Mouse (Mus musculus): ENCODE results near the gene Aff1. TPM values are rescaled to one million over a fixed set of nuclear protein-coding genes. Genes with fewer than 3 reads are reported as not detected.

Gene Aff1
- total RNA-seq, 4 experiments from 2014 or later = 33.8 to 47.9 (median 40.8) TPM

GRCm38 (mm10) chr5:103725268-103726149, 33.3 kb downstream of the Aff1 start:
- DNase-seq (ENCODE audit: low spot score in 2 of 2) = no peak

- no peak for DNase-seq (ENCODE audit: low spot score in 2 of 2)
These were observed 34.2 kb downstream of the Aff1 start for GRCm38 (mm10) chr5:103726281-103726938.

GRCm38 (mm10) chr5:103727777-103728395, 35.7 kb downstream of the Aff1 start:
- DNase-seq (ENCODE audit: low spot score in 2 of 2) = no peak

- DNase-seq (ENCODE audit: low spot score in 2 of 2) = no peak
These were observed 37.1 kb downstream of the Aff1 start for GRCm38 (mm10) chr5:103729225-103729624.

GRCm38 (mm10) chr5:103730142-103730541, 38.0 kb downstream of the Aff1 start:
- no peak for DNase-seq (ENCODE audit: low spot score in 2 of 2)

GRCm38 (mm10) chr5:103730727-103731126, 38.6 kb downstream of the Aff1 start:
- no peak for DNase-seq (ENCODE audit: low spot score in 2 of 2)

- no peak for DNase-seq (ENCODE audit: low spot score in 2 of 2)
These were observed 40.4 kb downstream of the Aff1 start for GRCm38 (mm10) chr5:103732581-103732980.

- no peak for DNase-seq (ENCODE audit: low spot score in 2 of 2)
These were observed 43.4 kb downstream of the Aff1 start for GRCm38 (mm10) chr5:103735411-103736112.

GRCm38 (mm10) chr5:103736553-103737207, 44.5 kb downstream of the Aff1 start:
- DNase-seq (ENCODE audit: low spot score in 2 of 2) = no peak

- no peak for DNase-seq (ENCODE audit: low spot score in 2 of 2)
These were observed 45.3 kb downstream of the Aff1 start for GRCm38 (mm10) chr5:103737208-103738066.

- DNase-seq (ENCODE audit: low spot score in 2 of 2) = no peak
These were observed 46.3 kb downstream of the Aff1 start for GRCm38 (mm10) chr5:103738509-103738908.

- no peak for DNase-seq (ENCODE audit: low spot score in 2 of 2)
These were observed 47.0 kb downstream of the Aff1 start for GRCm38 (mm10) chr5:103739163-103739562.

GRCm38 (mm10) chr5:103740093-103740902, 48.1 kb downstream of the Aff1 start:
- no peak for DNase-seq (ENCODE audit: low spot score in 2 of 2)

GRCm38 (mm10) chr5:103740903-103741246, 48.7 kb downstream of the Aff1 start:
- no peak for DNase-seq (ENCODE audit: low spot score in 2 of 2)

GRCm38 (mm10) chr5:103741443-103741842, 49.3 kb downstream of the Aff1 start:
- DNase-seq (ENCODE audit: low spot score in 2 of 2) = no peak

GRCm38 (mm10) chr5:103741992-103742391, 49.8 kb downstream of the Aff1 start:
- DNase-seq (ENCODE audit: low spot score in 2 of 2) = no peak

GRCm38 (mm10) chr5:103744531-103744930, 52.4 kb downstream of the Aff1 start:
- no peak for DNase-seq (ENCODE audit: low spot score in 2 of 2)

- DNase-seq (ENCODE audit: low spot score in 2 of 2) = no peak
These were observed 53.5 kb downstream of the Aff1 start for GRCm38 (mm10) chr5:103745635-103746034.

- DNase-seq (ENCODE audit: low spot score in 2 of 2) = no peak
These were observed 54.4 kb downstream of the Aff1 start for GRCm38 (mm10) chr5:103746561-103747085.
